Mouse (Mus musculus): ENCODE measurements around the gene Ywhah.
A peak's percentile ranks its signal among the peaks of the same experiment; 100 is the strongest.

GRCm38 (mm10) chr5:33033121-33033520 is 14.5 kb downstream of the Ywhah start:
- no peak for TF ChIP-seq E2F4 (IDR thresholded peaks at IDR 0.05; ENCODE audit: insufficient replicate concordance, low read depth, low read length)
- TF ChIP-seq NRF1 (IDR thresholded peaks at IDR 0.05; ENCODE audit: low read depth, low read length) = 0 out of 2 replicates have a peak, but pooled peaks have one; percentile 26
- peak; percentile 44 to 97 for TF ChIP-seq CTCF (conservative IDR thresholded peaks at IDR 0.05 in 1 of 2, IDR thresholded peaks at IDR 0.05 in 1 of 2; ENCODE audit: low read depth in 2 of 2, low read length in 2 of 2)
- peak; percentile 73 for TF ChIP-seq MYC (IDR thresholded peaks at IDR 0.05; ENCODE audit: low read depth, low read length)
- TF ChIP-seq POLR2AphosphoS2 (IDR thresholded peaks at IDR 0.05; ENCODE audit: low read depth, low read length) = no peak
- no peak for TF ChIP-seq ZKSCAN1 (IDR thresholded peaks at IDR 0.05; ENCODE audit: borderline replicate concordance, low read depth, low read length)
- no peak for TF ChIP-seq POLR2A (IDR thresholded peaks at IDR 0.05; ENCODE audit: low read depth, low read length)

All from CH12.LX (cell line).